Mouse (Mus musculus): Measurements from ENCODE around the gene Aamp. TPM values are rescaled to one million over a fixed set of nuclear protein-coding genes. Genes with fewer than 3 reads are reported as not detected.

Aamp gene
- polyA plus RNA-seq, 1 experiment, result 102 TPM

GRCm38 (mm10) chr1:74302835-74303234, 18.3 kb upstream of the Aamp start:
- Histone ChIP-seq H3K27me3 (ENCODE audit: control insufficient read depth, insufficient read depth, low read length) (peaks cover 2% of the 10 kb centered on the region; the same call in 1 of the 2 replicates), H3K4me1 (ENCODE audit: control insufficient read depth, insufficient read depth, insufficient read length) (peaks cover 6% of the 10 kb centered on the region; the same call in 1 of the 2 replicates), H3K4me3 (ENCODE audit: extremely low read depth, insufficient read depth, insufficient read length) (no peak overlapping the region), H3K27ac (ENCODE audit: insufficient read depth, low read length) (no peak overlapping the region), H3K36me3 (ENCODE audit: control insufficient read depth, insufficient read depth, low read length) (no peaks in the 10 kb centered on the region)
- no peak for DNase-seq (ENCODE audit: low read depth in 1 of 2, low spot score in 2 of 2)
- TF ChIP-seq POLR2A (IDR thresholded peaks at IDR 0.05; ENCODE audit: low read depth, low read length), result no peak
- TF ChIP-seq CTCF (IDR thresholded peaks at IDR 0.05; ENCODE audit: extremely low read depth, insufficient read depth, insufficient read length, insufficient replicate concordance), result no peak
- WGBS, result 78% methylated on average over 2 of the region's 2 CpGs

GRCm38 (mm10) chr1:74302229-74302628, 17.7 kb upstream of the Aamp start:
- TF ChIP-seq POLR2A (IDR thresholded peaks at IDR 0.05; ENCODE audit: low read depth, low read length) (no peak), CTCF (IDR thresholded peaks at IDR 0.05; ENCODE audit: extremely low read depth, insufficient read depth, insufficient read length, insufficient replicate concordance) (no peak)
- H3K27me3 ChIP-seq (ENCODE audit: control insufficient read depth, insufficient read depth, low read length), result peaks cover 2% of the 10 kb centered on the region; the same call in 1 of the 2 replicates
- DNase-seq (ENCODE audit: low read depth in 1 of 2, low spot score in 2 of 2), result no peak
- no peaks in the 10 kb centered on the region for H3K36me3 ChIP-seq (ENCODE audit: control insufficient read depth, insufficient read depth, low read length)
- H3K27ac ChIP-seq (ENCODE audit: insufficient read depth, low read length), result no peak overlapping the region
- H3K4me3 ChIP-seq (ENCODE audit: extremely low read depth, insufficient read depth, insufficient read length), result no peak overlapping the region
- 91% methylated on average over 7 of the region's 7 CpGs for WGBS
- H3K4me1 ChIP-seq (ENCODE audit: control insufficient read depth, insufficient read depth, insufficient read length), result peaks cover 6% of the 10 kb centered on the region; the same call in 1 of the 2 replicates

GRCm38 (mm10) chr1:74300347-74301110, 16.0 kb upstream of the Aamp start:
- Histone ChIP-seq H3K27ac (ENCODE audit: insufficient read depth, low read length) (no peak overlapping the region), H3K4me3 (ENCODE audit: extremely low read depth, insufficient read depth, insufficient read length) (no peak overlapping the region), H3K27me3 (ENCODE audit: control insufficient read depth, insufficient read depth, low read length) (peaks cover 2% of the 10 kb centered on the region; the same call in 1 of the 2 replicates), H3K4me1 (ENCODE audit: control insufficient read depth, insufficient read depth, insufficient read length) (peaks cover 6% of the 10 kb centered on the region; the same call in 1 of the 2 replicates), H3K36me3 (ENCODE audit: control insufficient read depth, insufficient read depth, low read length) (no peaks in the 10 kb centered on the region)
- 72% methylated on average over 6 of the region's 6 CpGs for WGBS
- DNase-seq (ENCODE audit: low read depth in 1 of 2, low spot score in 2 of 2), result no peak
- TF ChIP-seq POLR2A (IDR thresholded peaks at IDR 0.05; ENCODE audit: low read depth, low read length) (no peak), CTCF (IDR thresholded peaks at IDR 0.05; ENCODE audit: extremely low read depth, insufficient read depth, insufficient read length, insufficient replicate concordance) (no peak)

GRCm38 (mm10) chr1:74298996-74299395, 14.5 kb upstream of the Aamp start:
- TF ChIP-seq POLR2A (IDR thresholded peaks at IDR 0.05; ENCODE audit: low read depth, low read length), result no peak
- TF ChIP-seq CTCF (IDR thresholded peaks at IDR 0.05; ENCODE audit: extremely low read depth, insufficient read depth, insufficient read length, insufficient replicate concordance), result no peak
- Histone ChIP-seq H3K4me1 (ENCODE audit: control insufficient read depth, insufficient read depth, insufficient read length) (peaks cover 9% of the 10 kb centered on the region; the same call in 1 of the 2 replicates), H3K27ac (ENCODE audit: insufficient read depth, low read length) (no peak overlapping the region)

GRCm38 (mm10) chr1:74298157-74298750, 13.7 kb upstream of the Aamp start:
- H3K27ac ChIP-seq (ENCODE audit: insufficient read depth, low read length), result no peak overlapping the region
- no peak overlapping the region for H3K4me3 ChIP-seq (ENCODE audit: extremely low read depth, insufficient read depth, insufficient read length)
- no peaks in the 10 kb centered on the region for H3K27me3 ChIP-seq (ENCODE audit: control insufficient read depth, insufficient read depth, low read length)
- peaks cover 4% of the 10 kb centered on the region; the same call in 1 of the 2 replicates for H3K4me1 ChIP-seq (ENCODE audit: control insufficient read depth, insufficient read depth, insufficient read length)
- WGBS, result 95% methylated on average over 5 of the region's 5 CpGs
- no peaks in the 10 kb centered on the region for H3K36me3 ChIP-seq (ENCODE audit: control insufficient read depth, insufficient read depth, low read length)
- TF ChIP-seq CTCF (IDR thresholded peaks at IDR 0.05; ENCODE audit: extremely low read depth, insufficient read depth, insufficient read length, insufficient replicate concordance), result no peak
- TF ChIP-seq POLR2A (IDR thresholded peaks at IDR 0.05; ENCODE audit: low read depth, low read length), result no peak
- DNase-seq (ENCODE audit: low read depth in 1 of 2, low spot score in 2 of 2), result no peak

More at GRCm38 (mm10) chr1:74298996-74299395, 14.5 kb upstream of the Aamp start:
- no peak overlapping the region for H3K4me3 ChIP-seq (ENCODE audit: extremely low read depth, insufficient read depth, insufficient read length)
- no peak for DNase-seq (ENCODE audit: low read depth in 1 of 2, low spot score in 2 of 2)
- H3K27me3 ChIP-seq (ENCODE audit: control insufficient read depth, insufficient read depth, low read length), result peaks cover 1% of the 10 kb centered on the region; the same call in 1 of the 2 replicates
- no peaks in the 10 kb centered on the region for H3K36me3 ChIP-seq (ENCODE audit: control insufficient read depth, insufficient read depth, low read length)
- WGBS, result 80% methylated on average over 5 of the region's 5 CpGs

GRCm38 (mm10) chr1:74297269-74297668, 12.7 kb upstream of the Aamp start:
- H3K4me3 ChIP-seq (ENCODE audit: extremely low read depth, insufficient read depth, insufficient read length), result no peak overlapping the region
- H3K27ac ChIP-seq (ENCODE audit: insufficient read depth, low read length), result no peak overlapping the region; the same call in 1 of the 2 replicates
- TF ChIP-seq CTCF (IDR thresholded peaks at IDR 0.05; ENCODE audit: extremely low read depth, insufficient read depth, insufficient read length, insufficient replicate concordance), result no peak
- no peak for TF ChIP-seq POLR2A (IDR thresholded peaks at IDR 0.05; ENCODE audit: low read depth, low read length)
- no peak for DNase-seq (ENCODE audit: low read depth in 1 of 2, low spot score in 2 of 2)
- H3K4me1 ChIP-seq (ENCODE audit: control insufficient read depth, insufficient read depth, insufficient read length), result peaks cover 4% of the 10 kb centered on the region; the same call in 1 of the 2 replicates
- WGBS, result 78% methylated on average over 3 of the region's 3 CpGs
- H3K36me3 ChIP-seq (ENCODE audit: control insufficient read depth, insufficient read depth, low read length), result no peaks in the 10 kb centered on the region
- no peaks in the 10 kb centered on the region for H3K27me3 ChIP-seq (ENCODE audit: control insufficient read depth, insufficient read depth, low read length)
